Mouse (Mus musculus) heart, postnatal 36 days (tissue): ENCODE data around the gene Gm13030. TPM values are rescaled to one million over a fixed set of nuclear protein-coding genes. Genes with fewer than 3 reads are reported as not detected.
"Not testable (repeated sequence)": the region's sequence is repeated elsewhere in the genome, so short reads cannot be mapped to it uniquely, and the experiment has no call there.

ENCODE experiments used
- DNase-seq, 2 experiments: peaks; one replicate each; pipeline ENCODE4 v3.0.0; 2021 to 2022
- intact Hi-C: fragments of 180-260 bp; cut with DNase I; formaldehyde crosslinking; loops from one replicate; pipeline ENCODE4 v1.15.1; 2025
- total RNA-seq, 2 experiments: library from RNA; stranded (reverse); gene quantifications; 2 replicates each; pipeline ENCODE4 v1.2.3; 2021

Gene Gm13030
- total RNA-seq, 2 experiments from 2014 or later, result not detected

DNA sequence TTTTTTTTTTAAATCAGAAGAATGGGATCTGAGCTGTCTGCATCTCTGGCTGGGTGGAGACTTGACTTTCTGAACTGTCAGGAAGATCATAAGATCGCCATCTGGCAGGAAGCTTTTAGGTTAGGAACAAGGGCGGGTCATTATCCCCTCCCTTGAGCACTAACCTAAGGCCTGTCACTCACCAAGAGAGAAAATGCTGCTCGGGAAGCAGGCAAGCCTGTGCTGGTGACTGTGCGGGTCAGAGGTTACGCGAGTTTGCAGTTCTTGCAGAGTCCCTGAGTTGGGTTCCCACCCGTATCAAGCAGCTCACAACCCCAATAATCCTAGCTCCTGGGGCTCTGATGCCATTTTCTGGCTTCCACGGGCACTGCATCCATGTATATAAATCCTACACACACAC is 5.1 kb downstream of the Gm13030 start:
- no peak for DNase-seq
- intact Hi-C loops, result no loop called here

DNA sequence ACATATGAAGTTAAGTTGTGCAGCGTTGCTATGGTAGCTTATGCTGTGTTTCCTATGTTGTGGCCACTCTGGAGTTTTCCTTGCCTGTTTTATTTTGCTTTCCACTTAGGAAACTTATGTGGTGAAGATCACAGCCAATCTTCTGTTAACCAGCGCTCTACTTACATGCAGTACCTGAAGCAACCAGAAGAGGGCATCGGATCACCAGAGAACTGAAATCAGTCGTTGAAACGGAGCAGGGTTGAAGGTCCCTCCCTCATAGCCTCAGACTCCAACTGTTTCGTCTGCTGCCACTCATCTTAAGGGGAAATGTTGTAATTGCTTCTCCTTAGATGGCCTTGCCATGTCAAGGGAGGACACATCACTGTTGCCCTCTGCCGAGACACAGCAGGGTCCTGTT is 7.4 kb downstream of the Gm13030 start:
- peak; percentile 77 to 81 for DNase-seq

DNA sequence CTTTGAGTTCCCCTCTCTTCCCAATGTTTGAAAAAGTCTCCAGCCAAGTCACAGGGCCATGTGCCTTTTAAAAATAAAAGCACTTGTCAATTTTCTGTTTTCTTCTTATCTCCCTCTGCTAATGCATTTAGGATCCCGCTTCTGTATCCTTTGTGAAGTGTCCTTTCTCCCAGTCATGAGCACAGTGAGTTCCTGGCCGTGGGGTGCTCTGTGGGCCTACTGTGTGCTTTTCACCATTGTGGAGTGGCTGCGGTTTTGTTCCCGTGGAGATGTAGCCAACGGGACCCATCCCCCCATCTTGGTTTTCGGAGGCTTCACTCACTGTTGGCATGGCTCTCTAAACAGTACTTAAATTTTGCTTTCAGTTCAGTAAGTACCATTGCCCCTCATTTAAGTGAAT is 7.8 kb downstream of the Gm13030 start:
- DNase-seq, result no peak
- intact Hi-C loops, result loop anchor here (1.0 kb wide), 1 partner anchor 18 kb away; no protein-coding TSS in a partner anchor

More for the DNA sequence above, 7.4 kb downstream of the Gm13030 start:
- intact Hi-C loops, result loop anchor here (1.0 kb wide), 1 partner anchor 18 kb away; no protein-coding TSS in a partner anchor

DNA sequence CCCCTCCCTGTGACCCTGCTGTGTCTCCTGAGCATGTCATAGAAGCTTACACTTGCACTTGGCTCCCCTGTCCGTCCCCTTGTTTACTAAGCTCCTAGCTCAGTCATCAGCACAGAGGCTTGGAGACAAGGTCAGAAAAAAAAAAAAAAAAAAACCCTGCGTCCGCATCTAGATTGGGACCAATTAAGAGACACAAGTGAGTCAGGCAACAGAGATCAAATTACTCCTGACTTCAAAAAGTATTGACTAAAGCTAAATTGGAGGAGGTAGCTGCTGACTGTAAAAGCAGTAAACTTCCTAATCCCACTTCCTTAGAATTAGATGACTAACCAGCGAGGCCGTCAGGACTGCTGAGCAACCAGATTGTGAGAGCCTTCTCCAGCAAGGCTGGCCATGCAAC is 8.7 kb downstream of the Gm13030 start:
- no peak for DNase-seq
- intact Hi-C loops, result no loop called here

DNA sequence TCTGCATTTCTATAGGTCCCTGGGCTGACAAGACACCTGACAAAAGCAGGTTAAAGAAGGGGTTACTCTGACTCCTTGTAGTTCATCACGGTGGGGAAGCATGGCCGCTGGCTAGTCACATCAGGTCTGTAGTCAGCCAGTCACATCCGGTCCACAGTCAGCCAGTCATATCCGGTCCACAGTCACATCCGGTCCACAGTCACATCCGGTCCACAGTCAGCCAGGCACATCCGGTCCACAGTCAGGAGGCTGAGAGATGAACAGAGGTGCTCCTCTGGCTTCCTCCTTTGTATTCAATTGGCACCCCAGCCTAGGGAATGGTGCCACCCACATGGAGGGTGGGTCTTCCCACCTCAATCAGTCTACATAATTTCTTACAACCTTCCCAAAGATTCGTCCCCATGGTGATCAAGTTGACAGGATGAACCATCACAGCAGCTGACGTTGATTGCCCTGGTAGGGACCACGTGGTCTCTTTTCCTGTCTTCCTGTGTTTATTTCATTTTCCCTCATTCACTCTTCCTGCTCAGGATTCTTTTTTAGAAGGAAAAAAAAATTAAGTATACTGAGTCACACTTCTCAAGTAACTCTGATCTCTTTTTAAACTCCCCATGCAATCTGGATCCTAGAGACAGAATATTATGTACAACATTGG is 10.3 kb downstream of the Gm13030 start, which contains the start of gene Pla2g5:
Gene Pla2g5, minus strand, starts transcription at position 139 of the 655 bp plus-strand sequence.
- intact Hi-C loops, result no loop called here
- DNase-seq, result no peak

DNA sequence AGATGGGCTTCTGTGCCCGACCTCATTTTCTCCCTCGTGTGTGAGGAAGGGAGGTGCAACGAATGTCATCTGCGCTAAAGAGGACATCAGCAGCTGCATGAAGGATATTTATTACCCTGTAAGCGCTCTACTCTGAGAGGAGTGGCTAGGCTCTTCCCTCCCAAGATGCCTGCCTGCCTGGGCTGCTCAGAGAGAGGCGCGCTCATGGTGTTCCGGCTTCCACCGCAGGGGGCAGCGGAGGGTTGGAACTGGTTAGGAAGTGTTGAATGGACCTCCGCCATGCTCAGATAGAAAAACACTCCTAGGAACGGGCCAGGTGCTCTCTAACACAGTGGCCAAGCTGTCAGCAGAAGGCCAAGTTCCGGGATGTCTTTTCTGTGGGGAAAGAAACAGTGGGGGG is 14.0 kb downstream of the Gm13030 start:
- peak; percentile 36 to 65 for DNase-seq
- intact Hi-C loops, result no loop called here

DNA sequence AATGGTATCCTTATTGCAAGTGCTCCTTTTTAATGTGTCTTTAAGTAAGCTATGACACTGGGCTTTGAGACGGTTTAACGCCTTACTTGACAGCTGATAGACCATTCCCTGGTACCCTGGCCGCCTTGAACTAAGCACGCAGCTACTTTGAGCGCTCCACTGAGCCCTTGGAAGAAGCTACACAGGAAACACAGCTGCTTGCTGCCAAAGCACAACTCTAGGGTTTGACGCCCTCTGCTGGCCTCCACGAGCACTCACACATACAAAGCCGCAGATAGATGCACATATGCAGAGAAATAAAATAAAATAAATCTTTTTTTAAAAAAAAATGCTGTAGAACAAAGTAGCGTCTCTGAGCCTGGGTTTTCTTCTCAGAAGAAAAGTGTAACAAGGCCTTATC is 14.5 kb downstream of the Gm13030 start:
- intact Hi-C loops, result no loop called here
- no peak for DNase-seq

DNA sequence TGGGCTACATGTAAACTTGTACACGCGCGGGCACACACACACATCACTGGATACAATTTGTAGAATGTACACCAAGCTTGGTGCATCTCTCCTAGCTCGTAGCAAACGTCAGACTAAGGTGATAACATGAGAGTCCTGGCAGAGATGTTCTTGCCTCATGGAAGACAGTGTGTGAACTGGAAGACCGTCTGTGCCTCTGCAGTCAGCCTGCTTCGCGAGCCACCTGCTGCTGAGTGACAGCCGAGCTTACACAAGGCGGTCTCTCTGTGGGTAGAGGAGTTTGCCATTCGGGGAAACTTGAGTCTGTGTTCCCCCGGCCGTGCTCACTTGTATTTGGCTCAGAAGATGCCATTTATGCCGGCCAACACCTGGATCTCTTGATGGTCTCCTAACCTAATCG is 15.3 kb downstream of the Gm13030 start:
- no peak for DNase-seq
- intact Hi-C loops, result no loop called here

DNA sequence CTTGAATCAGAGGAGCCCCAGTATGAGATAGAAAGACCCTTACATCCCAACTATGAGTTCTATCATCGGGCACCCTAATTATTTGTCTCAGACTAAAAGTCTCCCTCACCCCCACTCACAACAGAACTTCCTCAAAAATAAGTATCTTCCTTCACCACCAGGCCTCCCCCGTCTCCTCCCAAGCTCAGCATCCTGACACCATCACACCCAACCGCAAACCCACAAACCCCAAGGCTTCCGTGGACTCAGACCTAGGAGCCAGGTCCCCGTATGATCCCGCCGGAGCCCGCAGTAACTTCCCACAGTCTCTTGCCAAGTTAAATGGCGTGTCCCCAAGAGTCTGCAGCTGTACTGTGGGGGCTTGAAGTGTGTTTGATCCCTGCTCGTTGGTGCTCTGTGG is 16.2 kb downstream of the Gm13030 start:
- no peak for DNase-seq
- intact Hi-C loops, result no loop called here

DNA sequence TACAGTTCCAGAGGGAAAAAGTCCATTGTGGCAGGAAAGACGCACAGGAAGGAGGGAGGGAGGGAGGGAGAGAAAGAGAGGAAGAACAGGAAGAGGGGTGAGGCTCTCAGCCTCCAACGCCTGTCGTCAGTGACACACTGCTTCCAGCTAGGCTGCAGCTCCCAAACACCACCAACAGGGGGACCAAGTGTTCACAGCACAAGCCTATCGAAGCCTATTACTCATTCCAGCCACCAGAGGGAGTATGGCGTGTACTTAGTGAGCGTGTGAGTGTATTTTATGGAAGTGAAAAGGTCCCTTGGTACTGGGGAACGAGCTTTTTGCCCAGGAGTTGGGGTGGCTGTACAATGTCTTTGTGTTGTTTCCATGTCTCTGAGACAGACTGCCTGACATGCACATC is 17.3 kb downstream of the Gm13030 start:
- DNase-seq, result peak; percentile 25 to 38
- intact Hi-C loops, result no loop called here

DNA sequence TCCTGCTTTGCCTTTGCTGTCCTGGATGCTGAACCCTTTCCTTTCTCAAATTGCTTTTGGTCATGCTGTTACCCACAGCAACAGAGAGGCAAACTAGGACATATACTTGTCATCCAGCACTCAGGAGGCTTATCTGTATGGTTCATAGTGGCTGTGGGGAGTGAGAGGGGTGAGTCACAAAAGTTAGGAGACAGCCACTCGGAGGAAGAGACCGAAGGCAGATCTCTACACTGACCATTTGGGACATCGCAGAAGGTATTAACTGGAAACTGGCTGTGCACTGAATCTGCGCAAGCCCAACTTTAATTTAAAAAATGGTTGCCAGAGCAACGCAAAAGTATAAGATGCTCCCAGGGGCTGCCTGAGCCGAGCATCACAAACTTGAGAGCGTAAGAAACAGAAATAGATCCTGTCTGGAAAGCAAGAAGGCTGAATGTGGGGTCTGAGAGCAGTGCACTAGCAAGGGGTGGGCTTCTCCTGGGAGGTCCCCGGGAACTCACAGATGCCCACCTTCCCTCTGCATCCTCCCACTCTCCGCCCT is 18.6 kb downstream of the Gm13030 start:
- intact Hi-C loops, result no loop called here
- no peak for DNase-seq

DNA sequence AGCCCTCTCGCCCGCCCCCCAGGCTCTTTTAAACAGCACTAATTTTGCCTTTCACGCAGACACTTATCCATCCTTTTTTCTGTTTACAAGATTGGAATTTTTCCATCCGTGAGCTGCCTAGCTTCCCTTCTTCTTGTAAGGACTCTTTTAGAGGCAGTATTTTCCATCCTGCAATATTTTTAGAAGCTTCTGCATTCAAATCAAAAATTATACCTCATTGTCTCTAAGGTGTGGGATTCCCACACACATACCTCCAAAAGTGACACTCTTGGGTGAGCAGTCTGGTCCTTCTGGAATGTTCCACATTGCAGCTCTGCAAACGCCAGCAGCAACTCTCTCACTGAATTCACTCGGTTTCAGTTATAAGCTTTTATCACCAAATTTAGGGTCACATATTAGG is 20.8 kb downstream of the Gm13030 start:
- intact Hi-C loops, result no loop called here

DNA sequence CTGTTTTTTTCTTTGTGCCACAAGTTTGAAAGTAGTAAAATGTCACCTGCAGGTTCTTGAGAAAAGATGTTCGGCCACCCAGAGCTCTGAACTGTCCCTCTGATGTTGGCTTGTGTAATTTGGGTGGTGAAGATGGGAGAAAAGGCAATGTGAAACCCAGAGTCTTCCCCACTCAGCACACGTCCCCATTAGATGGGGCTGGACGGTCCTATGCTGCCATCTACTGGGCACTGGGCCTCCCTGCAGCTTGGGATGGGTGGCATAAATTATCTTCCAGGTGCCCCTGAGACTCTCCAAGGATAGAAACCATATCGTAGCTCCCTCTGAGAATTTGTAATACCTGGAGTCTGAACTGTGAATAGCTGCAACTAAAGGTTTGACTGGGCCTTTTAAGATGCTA is 22.3 kb downstream of the Gm13030 start:
- intact Hi-C loops, result loop anchor here (1.0 to 2.0 kb wide), 3 partner anchors 103 to 403 kb away; no protein-coding TSS in a partner anchor
- peak; percentile 76 for DNase-seq

More for the DNA sequence above, 20.8 kb downstream of the Gm13030 start:
- DNase-seq, result no peak

DNA sequence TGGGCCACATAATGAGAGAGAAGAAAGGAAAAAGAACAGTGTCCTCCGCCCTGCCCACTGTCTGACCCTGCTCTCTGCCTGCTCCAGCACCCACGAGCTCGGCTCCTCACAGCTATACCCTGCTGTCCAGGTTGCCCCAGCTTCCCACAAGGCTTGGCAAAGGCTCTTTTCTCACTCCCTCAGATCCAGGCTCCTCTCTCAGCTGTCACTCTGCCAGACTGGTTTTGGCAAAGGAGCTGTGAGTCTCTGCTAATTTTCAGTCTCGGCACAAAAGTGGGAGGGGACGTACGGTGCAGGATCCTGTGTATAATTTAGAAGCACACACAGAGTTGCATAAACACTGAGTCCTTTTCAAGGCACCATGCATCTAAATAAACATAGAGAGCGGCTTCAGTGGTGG is 32.4 kb downstream of the Gm13030 start:
- no peak for DNase-seq
- intact Hi-C loops, result no loop called here

DNA sequence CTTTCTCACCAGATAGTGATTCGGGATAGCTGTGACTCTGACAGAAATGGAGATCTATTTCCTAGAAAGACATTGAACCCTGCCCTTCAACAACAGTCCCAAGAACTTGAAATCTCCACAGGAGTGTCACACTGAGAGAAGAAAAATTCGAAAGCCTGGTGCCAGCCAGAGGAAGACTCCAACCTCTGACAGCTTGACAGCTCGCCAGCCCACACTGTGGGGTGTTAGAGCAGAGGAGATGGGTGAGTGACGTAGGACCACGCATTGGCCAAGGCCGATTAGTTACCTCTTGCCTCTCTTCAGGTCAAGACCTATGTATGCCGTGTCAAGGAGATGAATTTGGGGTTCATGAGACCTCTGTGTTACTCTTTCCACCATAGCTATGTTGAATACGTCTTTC is 33.0 kb downstream of the Gm13030 start:
- DNase-seq, result no peak
- intact Hi-C loops, result no loop called here

DNA sequence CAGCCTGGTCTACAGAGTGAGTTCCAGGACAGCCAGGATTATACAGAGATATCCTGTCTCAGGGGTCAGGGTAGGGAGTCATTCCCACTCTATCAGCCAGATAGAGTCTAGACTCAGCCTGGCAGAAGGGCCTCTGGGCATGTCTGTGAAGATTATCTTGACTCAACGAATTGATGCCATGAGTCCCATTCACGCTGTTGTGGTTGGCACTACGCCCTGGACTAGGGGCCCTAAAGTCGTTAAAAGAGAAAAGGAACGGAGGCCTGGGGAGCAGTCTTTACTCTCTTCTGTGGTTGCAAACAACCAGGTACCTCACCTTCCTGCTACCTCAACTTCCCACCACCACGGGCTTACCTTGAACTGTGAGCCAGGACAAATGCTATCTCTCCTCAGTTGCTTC is 34.0 kb downstream of the Gm13030 start:
- no peak for DNase-seq
- intact Hi-C loops, result no loop called here

DNA sequence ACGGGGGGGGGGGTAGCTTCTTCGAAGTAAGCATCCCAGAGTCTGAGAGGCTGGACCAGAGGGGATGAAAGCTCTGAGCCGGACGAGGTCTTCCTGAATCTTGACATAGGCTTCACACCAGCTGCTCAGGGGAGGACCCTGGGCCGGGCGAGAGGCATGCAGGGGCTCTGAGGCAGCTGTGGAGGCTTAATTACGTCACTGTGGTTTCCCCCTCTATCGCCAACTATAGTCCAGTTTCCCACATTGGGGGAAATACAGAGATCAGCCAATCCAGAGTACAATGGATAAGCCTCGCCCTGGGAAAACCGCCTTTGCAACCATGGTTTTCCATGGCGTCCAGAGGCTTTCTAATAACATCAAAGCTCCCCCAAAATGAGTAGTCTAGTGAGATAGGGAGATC is 46.6 kb downstream of the Gm13030 start:
- intact Hi-C loops, result no loop called here
- no peak for DNase-seq

DNA sequence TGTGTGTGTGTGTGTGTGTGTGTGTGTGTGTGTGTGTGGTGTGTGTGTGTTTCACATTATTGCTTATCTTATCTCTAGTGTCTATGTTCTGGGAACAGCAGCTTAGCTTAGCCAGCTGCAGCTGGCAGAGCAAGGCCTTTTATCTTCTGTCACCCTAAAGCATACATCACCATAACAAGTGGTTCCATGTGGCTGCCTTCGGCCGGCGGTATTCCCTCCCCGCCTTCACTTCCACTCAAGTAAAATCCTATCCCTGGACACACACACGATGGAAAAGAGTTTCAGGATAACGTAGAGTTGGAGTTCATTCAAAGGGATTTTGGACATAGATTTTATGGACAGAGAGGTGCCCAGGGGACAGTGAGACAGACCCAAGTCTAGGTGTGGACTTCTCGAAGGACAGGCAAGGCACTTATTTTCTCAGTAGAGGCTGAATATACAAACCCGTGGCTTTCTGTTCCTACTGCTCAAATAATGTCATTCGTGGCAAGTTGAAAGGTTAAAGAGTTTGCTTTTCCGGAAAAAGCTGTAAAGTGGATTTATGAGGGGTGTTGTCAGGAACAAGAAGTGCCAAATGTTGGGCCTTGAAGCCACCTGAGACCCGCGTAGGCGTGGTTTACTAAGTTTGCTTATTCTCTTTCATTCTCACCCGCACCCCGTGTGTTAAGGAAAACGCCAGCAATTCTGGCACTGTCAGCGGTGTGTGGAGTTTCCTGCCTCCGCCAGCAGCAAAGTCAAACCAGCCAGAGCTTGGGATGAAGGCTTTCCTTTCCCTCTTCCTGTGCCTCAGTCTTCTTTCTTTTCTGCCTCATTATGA is 47.8 kb downstream of the Gm13030 start:
- intact Hi-C loops, result no loop called here
- DNase-seq, result no peak

DNA sequence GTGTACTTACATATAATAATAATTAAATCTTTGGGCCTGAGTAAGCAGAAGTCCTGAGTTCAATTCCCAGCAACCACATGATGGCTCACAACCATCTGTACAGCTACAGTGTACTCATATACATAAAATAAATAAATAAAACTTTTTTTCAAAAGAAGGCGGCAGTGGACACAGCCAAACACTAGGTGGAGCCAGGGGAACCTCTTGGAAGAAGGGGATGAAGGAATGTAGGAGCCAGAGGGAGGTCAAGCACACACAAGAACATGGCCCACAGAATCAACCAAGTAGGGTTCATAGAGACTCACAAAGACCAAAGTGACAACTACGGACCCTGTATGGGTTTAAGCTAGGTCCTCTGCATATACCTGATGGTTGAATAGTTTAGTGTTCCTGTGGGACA is 49.1 kb downstream of the Gm13030 start:
- intact Hi-C loops, result no loop called here
- no peak for DNase-seq

DNA sequence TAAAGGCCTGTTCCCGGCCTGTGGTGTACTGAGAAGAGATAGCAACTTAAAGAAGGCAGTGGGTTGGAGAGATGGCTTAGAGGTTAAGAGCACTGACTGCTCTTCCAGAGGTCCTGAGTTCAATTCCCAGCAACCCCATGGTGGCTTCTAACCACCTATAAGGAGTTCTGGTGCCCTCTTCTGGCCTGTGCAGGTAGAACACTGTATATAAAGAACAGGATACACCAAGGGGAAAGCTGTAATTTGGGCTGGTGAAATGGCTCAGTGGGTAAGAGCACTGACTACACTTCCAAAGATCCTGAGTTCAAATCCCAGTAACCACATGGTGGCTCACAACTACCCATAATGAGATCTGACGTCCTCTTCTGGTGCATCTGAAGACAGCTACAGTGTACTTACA is 49.6 kb downstream of the Gm13030 start:
- DNase-seq, intact Hi-C loops: not testable (repeated sequence)

DNA sequence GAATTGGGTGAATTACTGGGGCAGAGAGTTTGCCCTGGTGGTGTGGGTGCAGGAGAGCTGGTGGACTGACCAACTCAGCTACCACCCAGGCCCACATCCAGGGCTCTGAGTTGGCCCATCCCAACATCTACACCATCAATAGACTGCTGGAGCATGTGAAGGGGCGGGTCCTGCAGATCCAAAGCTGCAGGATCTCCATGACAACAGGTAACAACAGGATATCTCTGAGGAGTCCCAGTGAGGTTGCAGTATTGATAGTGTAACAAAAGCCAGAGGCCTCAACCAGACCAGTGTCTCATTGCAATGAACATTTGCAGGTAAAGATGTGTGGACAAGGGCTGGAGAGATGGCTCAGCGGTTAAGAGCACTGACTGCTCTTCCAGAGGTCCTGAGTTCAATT is 52.7 kb downstream of the Gm13030 start:
- intact Hi-C loops, result no loop called here
- no peak for DNase-seq
